Comparison of ENCODE assay signal across 23 mouse cellular contexts in the genomic region with DNA sequence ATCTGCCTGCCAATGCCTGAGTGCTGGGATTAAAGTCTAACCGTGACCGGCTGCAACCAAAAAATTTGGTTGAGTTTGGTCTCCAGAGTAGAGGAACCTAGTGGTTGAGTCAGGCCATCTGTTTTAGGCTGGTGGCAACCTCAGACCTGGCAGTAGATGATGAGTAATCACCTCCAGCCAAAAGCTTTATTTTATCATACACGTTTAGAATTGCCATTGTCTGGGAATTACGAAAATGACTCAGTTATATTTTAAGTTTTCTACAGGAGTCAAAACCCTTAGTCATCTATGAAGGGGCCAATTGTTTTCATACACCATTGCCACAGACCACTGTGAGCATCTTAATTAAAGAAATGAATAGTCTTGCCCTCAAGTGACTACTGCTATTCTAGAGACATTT.
"Had no signal": no experiment of that assay in that cellular context is flagged by ENCODE, and none has a peak within 500 bp of the region (broad histone marks: within the 10 kb centered on the region; RNA-seq: fewer than 3 reads in every experiment).

No protein-coding gene starts in this region.

- H3K4me1 ChIP-seq: liver, embryonic 15.5 days had no signal

- H3K4me3 ChIP-seq: limb, embryonic 12.5 days; limb, embryonic 15.5 days; liver, embryonic 12.5 days; liver, embryonic 15.5 days; lung, embryonic 15.5 days; midbrain, embryonic 13.5 days; neural tube, embryonic 12.5 days; neural tube, embryonic 15.5 days had no signal

- H3K27ac ChIP-seq: limb, embryonic 12.5 days; limb, embryonic 15.5 days; liver, embryonic 12.5 days; liver, embryonic 15.5 days; lung, embryonic 15.5 days; midbrain, embryonic 13.5 days; neural tube, embryonic 12.5 days; neural tube, embryonic 15.5 days; stomach, postnatal 0 days had no signal

- DNase-seq: kidney, adult 11 months; kidney, adult 8-10 months; kidney, postnatal 14 days; kidney, postnatal 4 days; left cerebral cortex, postnatal 4 days; lung, adult 18-20 months; lung, postnatal 10 days; lung, postnatal 36 days; right cerebral cortex, adult 18-20 months; right cerebral cortex, postnatal 14 days; right cerebral cortex, postnatal 4 days; thymus, adult 2 months; thymus, postnatal 14 days; thymus, postnatal 4 days had no signal

- H3K36me3 ChIP-seq: limb, embryonic 12.5 days; limb, embryonic 15.5 days; liver, embryonic 12.5 days; liver, embryonic 15.5 days; lung, embryonic 15.5 days; midbrain, embryonic 13.5 days; neural tube, embryonic 12.5 days; neural tube, embryonic 15.5 days had no signal

- H3K27me3 ChIP-seq: lung, embryonic 15.5 days had no signal

- H3K9me3 ChIP-seq: limb, embryonic 12.5 days; limb, embryonic 15.5 days; liver, embryonic 12.5 days; liver, embryonic 15.5 days; lung, embryonic 15.5 days; midbrain, embryonic 13.5 days; neural tube, embryonic 12.5 days; neural tube, embryonic 15.5 days had no signal
